Mouse (Mus musculus) midbrain, embryonic 12.5 days (tissue): ENCODE data around the gene Mat2a. TPM values are rescaled to one million over a fixed set of nuclear protein-coding genes. Genes with fewer than 3 reads are reported as not detected.

Experiments
- ATAC-seq: fragments of 200-750 bp; cut with Nextera tagmentation; 2 replicates; pipeline ENCODE4 v1.8.0; 2017; ENCODE audit warnings: low read depth, moderate TSS enrichment, moderate library complexity; ENCODE audit not compliant: low FRiP score
- H3K27ac ChIP-seq: fragments of 300-500 bp; sonication (generic); replicated peaks from 2 replicates; pipeline ENCODE4 v1.5.1; 2016; ENCODE audit warnings: mild to moderate bottlenecking
- H3K27me3 ChIP-seq: fragments of 300-500 bp; sonication (generic); 2 replicates; pipeline ENCODE4 v1.6.1; 2016; ENCODE audit warnings: mild to moderate bottlenecking
- H3K36me3 ChIP-seq: fragments of 300-500 bp; sonication (generic); 2 replicates; pipeline ENCODE4 v1.6.1; 2016
- H3K4me1 ChIP-seq: fragments of 300-500 bp; sonication (generic); 2 replicates; pipeline ENCODE4 v1.6.1; 2016
- H3K4me2 ChIP-seq: fragments of 300-500 bp; sonication (generic); replicated peaks from 2 replicates; pipeline ENCODE4 v1.6.1; 2016; ENCODE audit warnings: mild to moderate bottlenecking, moderate library complexity
- H3K4me3 ChIP-seq: fragments of 300-500 bp; sonication (generic); 2 replicates; pipeline ENCODE4 v1.5.1; 2016; ENCODE audit warnings: mild to moderate bottlenecking
- H3K9ac ChIP-seq: fragments of 300-500 bp; sonication (generic); replicated peaks from 2 replicates; pipeline ENCODE4 v1.6.1; 2016; ENCODE audit warnings: mild to moderate bottlenecking, moderate library complexity
- H3K9me3 ChIP-seq: fragments of 300-500 bp; sonication (generic); 2 replicates; pipeline ENCODE4 v1.6.1; 2016; ENCODE audit warnings: mild to moderate bottlenecking
- WGBS: fragments of 180-500 bp; shearing (Covaris S2); methylation state at CpG from one replicate; pipeline ENCODE4 v1.1.7; 2016; 5-methylcytosine and 5-hydroxymethylcytosine counted together
- polyA plus RNA-seq: library from polyadenylated mRNA; unstranded; fragments of >200 nt; fragmentation: Nextera tagmentation; extraction: Ambion mirVana; gene quantifications from 2 replicates; pipeline ENCODE4 v1.2.1, GENCODE M21; 2016

Mat2a gene
- polyA plus RNA-seq, 1 experiment from 2014 or later, result 422 TPM

DNA sequence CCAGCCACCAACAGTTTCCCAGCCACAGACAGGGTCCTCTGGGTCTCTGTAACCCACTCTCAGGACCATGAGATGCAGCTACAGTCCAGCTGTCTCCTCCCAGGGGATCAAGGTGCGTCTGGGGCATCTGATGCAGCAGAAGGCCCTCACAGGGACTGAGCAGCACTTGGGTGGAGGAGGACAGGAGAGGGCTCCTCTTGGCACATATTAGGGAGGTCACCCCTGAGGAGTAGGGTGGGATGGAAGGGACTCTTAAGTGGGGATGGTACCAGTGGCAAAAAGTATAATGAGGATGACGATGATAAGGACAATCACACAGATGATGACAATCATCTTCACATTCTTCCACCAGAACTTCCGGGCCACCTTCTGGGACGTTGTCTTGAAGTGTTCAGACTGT, 54.1 kb downstream of the Mat2a start:
- Histone ChIP-seq H3K9ac (no peak overlapping the region), H3K4me1 (peaks cover 12% of the 10 kb centered on the region), H3K27ac (no peak overlapping the region), H3K9me3 (no peaks in the 10 kb centered on the region), H3K4me3 (no peak overlapping the region), H3K4me2 (no peak overlapping the region), H3K27me3 (peaks cover 31% of the 10 kb centered on the region), H3K36me3 (no peaks in the 10 kb centered on the region)
- 90% methylated on average over 4 of the region's 4 CpGs for WGBS
- ATAC-seq, result no peak

DNA sequence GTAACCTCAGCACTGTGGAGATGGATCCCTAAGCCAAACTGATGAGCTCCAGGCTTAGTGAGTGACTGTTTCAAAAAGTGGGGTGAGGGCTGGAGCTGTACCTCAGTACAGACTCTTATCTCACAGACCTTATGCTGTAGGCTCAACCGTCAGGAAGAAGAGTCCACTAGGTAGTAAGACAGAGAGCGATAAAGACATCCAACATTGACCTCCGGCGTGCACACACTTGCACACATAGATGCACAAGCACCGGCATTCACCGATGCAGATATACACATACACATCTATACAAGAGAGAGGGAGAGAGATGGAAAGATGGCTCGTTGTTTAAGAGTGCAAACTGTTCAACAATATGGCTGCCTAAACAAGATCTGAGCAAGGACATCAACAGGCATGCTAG, 55.4 kb downstream of the Mat2a start:
- Histone ChIP-seq H3K4me1 (peaks cover 6% of the 10 kb centered on the region; the same call in 1 of the 2 replicates), H3K27me3 (peaks cover 32% of the 10 kb centered on the region), H3K4me2 (no peak overlapping the region), H3K9ac (no peak overlapping the region), H3K27ac (no peak overlapping the region), H3K36me3 (no peaks in the 10 kb centered on the region), H3K4me3 (no peak overlapping the region), H3K9me3 (no peaks in the 10 kb centered on the region)
- no peak for ATAC-seq
- WGBS, result 91% methylated on average over 7 of the region's 7 CpGs

GRCm38 (mm10) chr6:72383142-72383820, 56.1 kb downstream of the Mat2a start:
- Histone ChIP-seq H3K36me3 (no peaks in the 10 kb centered on the region), H3K27ac (no peak overlapping the region), H3K4me1 (peaks cover 6% of the 10 kb centered on the region; the same call in 1 of the 2 replicates), H3K9me3 (no peaks in the 10 kb centered on the region), H3K4me3 (no peak overlapping the region), H3K9ac (no peak overlapping the region), H3K27me3 (peaks cover 32% of the 10 kb centered on the region), H3K4me2 (no peak overlapping the region)
- WGBS, result 81% methylated on average over 6 of the region's 6 CpGs
- no peak for ATAC-seq

Other genes starting within 250 kb of the Mat2a start
- 6.2 and 8.6 TPM in 2 replicates for gene Atoh8, start 204.0 kb downstream of the Mat2a start, polyA plus RNA-seq
- gene Sftpb, start 134.9 kb downstream of the Mat2a start, polyA plus RNA-seq, result not detected in 2 replicates
- gene Usp39, start 94.4 kb downstream of the Mat2a start, polyA plus RNA-seq, result 68.9 and 72.4 TPM in 2 replicates
- gene 0610030E20Rik, start 92.2 kb downstream of the Mat2a start, polyA plus RNA-seq, result 25.4 and 29.6 TPM in 2 replicates
- 7.3 and 8.2 TPM in 2 replicates for gene Tmem150a, start 84.1 kb downstream of the Mat2a start, polyA plus RNA-seq
- 98.1 and 98.7 TPM in 2 replicates for gene Rnf181, start 72.6 kb downstream of the Mat2a start, polyA plus RNA-seq
- 10.2 and 12.7 TPM in 2 replicates for gene Vamp5, start 59.1 kb downstream of the Mat2a start, polyA plus RNA-seq
- 25.9 and 33.6 TPM in 2 replicates for gene Vamp8, start 48.9 kb downstream of the Mat2a start, polyA plus RNA-seq
- gene Ggcx, start 25.2 kb downstream of the Mat2a start, polyA plus RNA-seq, result 20.6 and 24.3 TPM in 2 replicates
- gene Sh2d6, start 82.1 kb upstream of the Mat2a start, polyA plus RNA-seq, result 0.63 and 0.97 TPM in 2 replicates
- gene Capg, start 104.8 kb upstream of the Mat2a start, polyA plus RNA-seq, result 5.8 and 6.1 TPM in 2 replicates
- 14.3 and 18.3 TPM in 2 replicates for gene Elmod3, start 158.9 kb upstream of the Mat2a start, polyA plus RNA-seq
- 4.4 and 6.9 TPM in 2 replicates for gene Retsat, start 158.9 kb upstream of the Mat2a start, polyA plus RNA-seq
- 38.6 and 39.2 TPM in 2 replicates for gene Tgoln1, start 177.4 kb upstream of the Mat2a start, polyA plus RNA-seq